Mouse (Mus musculus): ENCODE results near the gene Gab1. TPM values are rescaled to one million over a fixed set of nuclear protein-coding genes. Genes with fewer than 3 reads are reported as not detected.
"Not testable (repeated sequence)": the region's sequence is repeated elsewhere in the genome, so short reads cannot be mapped to it uniquely, and the experiment has no call there.

The Gab1 gene
- polyA plus RNA-seq, 1 experiment from 2014 or later, result 14.5 TPM

- Histone ChIP-seq H3K4me3 (no peak overlapping the region), H3K27ac (replicated peaks) (no peak overlapping the region), H3K27me3 (no peaks in the 10 kb centered on the region), H3K36me3 (no peaks in the 10 kb centered on the region), H3K9ac (replicated peaks) (no peak overlapping the region), H3K4me2 (replicated peaks) (no peak overlapping the region), H3K9me3 (no peaks in the 10 kb centered on the region), H3K4me1 (no peaks in the 10 kb centered on the region)
- 83% methylated on average over 4 of the region's 4 CpGs for WGBS
- ATAC-seq (ENCODE audit: low FRiP score, low read depth), result no peak
These were observed 131.2 kb downstream of the Gab1 start for GRCm38 (mm10) chr8:80749091-80749490.

GRCm38 (mm10) chr8:80739932-80740331, 140.4 kb downstream of the Gab1 start:
- Histone ChIP-seq H3K4me1 (peaks cover 7% of the 10 kb centered on the region), H3K27me3 (no peaks in the 10 kb centered on the region), H3K27ac (replicated peaks) (peak overlapping the region; percentile 90), H3K4me3 (peak overlapping the region; percentile 86), H3K36me3 (peaks cover 10% of the 10 kb centered on the region), H3K9me3 (no peaks in the 10 kb centered on the region), H3K9ac (replicated peaks) (peak overlapping the region; percentile 61), H3K4me2 (replicated peaks) (peak overlapping the region; percentile 47)
- WGBS, result 20% methylated on average over 14 of the region's 14 CpGs
- peak; percentile 53 for ATAC-seq (ENCODE audit: low FRiP score, low read depth)

GRCm38 (mm10) chr8:80739155-80739924, 141.0 kb downstream of the Gab1 start, which contains the start of gene Smarca5:
Gene Smarca5, minus strand, starts transcription at chr8:80739497.
- H3K4me1 ChIP-seq, result not testable (repeated sequence)
- under 1% methylated on average over 79 of the region's 91 CpGs for WGBS
- ATAC-seq (ENCODE audit: low FRiP score, low read depth), result peak; percentile 98

GRCm38 (mm10) chr8:80738388-80739154, 141.7 kb downstream of the Gab1 start:
- Histone ChIP-seq H3K27me3 (no peaks in the 10 kb centered on the region), H3K36me3 (peaks cover 20% of the 10 kb centered on the region), H3K4me2 (replicated peaks) (peak overlapping the region; percentile 81), H3K9ac (replicated peaks) (peak overlapping the region; percentile 97), H3K4me1 (peaks cover 7% of the 10 kb centered on the region), H3K27ac (replicated peaks) (peak overlapping the region; percentile 99), H3K9me3 (no peaks in the 10 kb centered on the region), H3K4me3 (peak overlapping the region; percentile 86)
- 0% methylated on average over 53 of the region's 84 CpGs for WGBS
- peak; percentile 84 for ATAC-seq (ENCODE audit: low FRiP score, low read depth)

More at GRCm38 (mm10) chr8:80739155-80739924, 141.0 kb downstream of the Gab1 start, which contains the start of gene Smarca5:
- Histone ChIP-seq H3K4me2 (replicated peaks) (peak within 1 kb of the TSS; percentile 81), H3K36me3 (peaks cover 13% of the 10 kb centered on the region), H3K27ac (replicated peaks) (peak within 1 kb of the TSS; percentile 99), H3K4me3 (peak within 1 kb of the TSS; percentile 86), H3K9ac (replicated peaks) (peak within 1 kb of the TSS; percentile 97)
- not testable (repeated sequence) for H3K9me3 ChIP-seq, H3K27me3 ChIP-seq

GRCm38 (mm10) chr8:80738046-80738387, 142.3 kb downstream of the Gab1 start:
- no peak for ATAC-seq (ENCODE audit: low FRiP score, low read depth)
- Histone ChIP-seq H3K36me3 (peaks cover 23% of the 10 kb centered on the region), H3K4me1 (peaks cover 7% of the 10 kb centered on the region), H3K9ac (replicated peaks) (peak overlapping the region; percentile 97), H3K4me2 (replicated peaks) (peak overlapping the region; percentile 81), H3K4me3 (peak overlapping the region; percentile 86), H3K9me3 (no peaks in the 10 kb centered on the region), H3K27me3 (no peaks in the 10 kb centered on the region), H3K27ac (replicated peaks) (peak overlapping the region; percentile 99)
- WGBS, result 0% methylated on average over 5 of the region's 5 CpGs

GRCm38 (mm10) chr8:80732326-80732725, 148.0 kb downstream of the Gab1 start:
- peaks cover 61% of the 10 kb centered on the region for H3K36me3 ChIP-seq
- ATAC-seq (ENCODE audit: low FRiP score, low read depth), result no peak
- no peak overlapping the region for H3K27ac ChIP-seq (replicated peaks)

GRCm38 (mm10) chr8:80714461-80714860, 165.9 kb downstream of the Gab1 start:
- Histone ChIP-seq H3K9me3 (no peaks in the 10 kb centered on the region), H3K4me2 (replicated peaks) (no peak overlapping the region), H3K36me3 (peaks cover 74% of the 10 kb centered on the region), H3K4me3 (no peak overlapping the region), H3K4me1 (no peaks in the 10 kb centered on the region), H3K9ac (replicated peaks) (no peak overlapping the region), H3K27me3 (no peaks in the 10 kb centered on the region), H3K27ac (replicated peaks) (no peak overlapping the region)
- no peak for ATAC-seq (ENCODE audit: low FRiP score, low read depth)
- 84% methylated on average over 1 of the region's 1 CpGs for WGBS

More at GRCm38 (mm10) chr8:80732326-80732725, 148.0 kb downstream of the Gab1 start:
- H3K9me3 ChIP-seq, result no peaks in the 10 kb centered on the region
- no peaks in the 10 kb centered on the region for H3K27me3 ChIP-seq
- H3K4me3 ChIP-seq, result no peak overlapping the region
- no peak overlapping the region for H3K9ac ChIP-seq (replicated peaks)
- no peak overlapping the region for H3K4me2 ChIP-seq (replicated peaks)
- H3K4me1 ChIP-seq, result no peaks in the 10 kb centered on the region

Other genes starting within 250 kb of the Gab1 start
- gene Smarca5, start 141.0 kb downstream of the Gab1 start, polyA plus RNA-seq (2016; fragmentation: Nextera tagmentation; extraction: Ambion mirVana), result 162 and 183 TPM in 2 replicates
- 30.7 and 32.7 TPM in 2 replicates for gene Usp38, start 134.4 kb upstream of the Gab1 start, polyA plus RNA-seq (2016; fragmentation: Nextera tagmentation; extraction: Ambion mirVana)

Data from midbrain, embryonic 12.5 days (tissue).